Mouse (Mus musculus) CH12.LX (cell line): Measurements from ENCODE around the gene Gtdc1.

Source experiments
- BHLHE40 ChIP-seq: IDR thresholded peaks from 2 replicates; pipeline ENCODE4 v1.6.1; 2011; ENCODE audit warnings: mild to moderate bottlenecking, low read depth, low read length, improper control_type of control experiment
- CHD1 ChIP-seq: IDR thresholded peaks from 2 replicates; pipeline ENCODE4 v1.6.1; 2012; ENCODE audit warnings: low read depth, low read length, improper control_type of control experiment, inconsistent platforms
- CTCF ChIP-seq, 2 experiments: IDR thresholded peaks in 1 of 2; conservative IDR thresholded peaks in 1 of 2; 2 replicates each; pipeline ENCODE4 v1.5.1; 2011 to 2012; ENCODE audit warnings: low read depth in 2 of 2, low read length in 2 of 2, improper control_type of control experiment in 1 of 2, inconsistent platforms in 1 of 2, mild to moderate bottlenecking in 1 of 2, moderate library complexity in 1 of 2
- EP300 ChIP-seq: IDR thresholded peaks from 2 replicates; pipeline ENCODE4 v1.6.1; 2011; ENCODE audit warnings: low read length, improper control_type of control experiment
- HCFC1 ChIP-seq: IDR thresholded peaks from 2 replicates; pipeline ENCODE4 v1.6.1; 2012; ENCODE audit warnings: low read depth, mild to moderate bottlenecking, inconsistent platforms, low read length, improper control_type of control experiment
- KAT2A ChIP-seq: IDR thresholded peaks from 2 replicates; pipeline ENCODE4 v1.6.1; 2012; ENCODE audit warnings: low read length, improper control_type of control experiment, inconsistent platforms; ENCODE audit not compliant: insufficient replicate concordance
- MAFK ChIP-seq: IDR thresholded peaks from 2 replicates; pipeline ENCODE4 v1.6.1; 2011; ENCODE audit warnings: low read length, improper control_type of control experiment; ENCODE audit not compliant: insufficient replicate concordance
- POLR2A ChIP-seq: IDR thresholded peaks from 2 replicates; pipeline ENCODE4 v1.6.1; 2011; ENCODE audit warnings: low read depth, mild to moderate bottlenecking, improper control_type of control experiment, low read length
- SIN3A ChIP-seq: IDR thresholded peaks from 2 replicates; pipeline ENCODE4 v1.6.1; 2012; ENCODE audit warnings: low read length, improper control_type of control experiment, inconsistent platforms
- USF1 ChIP-seq: IDR thresholded peaks from 2 replicates; pipeline ENCODE4 v1.6.1; 2014; ENCODE audit warnings: low read depth, mild to moderate bottlenecking, inconsistent platforms, low read length, improper control_type of control experiment
- ZC3H11A ChIP-seq: IDR thresholded peaks from 2 replicates; pipeline ENCODE4 v1.6.1; 2012; ENCODE audit warnings: low read depth, mild to moderate bottlenecking, inconsistent platforms, low read length, improper control_type of control experiment

GRCm38 (mm10) chr2:44955506-44955905, 28.0 kb upstream of the Gtdc1 start:
- no peak for TF ChIP-seq MAFK
- no peak for TF ChIP-seq EP300
- no peak for TF ChIP-seq CTCF (conservative IDR thresholded peaks at IDR 0.05 in 1 of 2, IDR thresholded peaks at IDR 0.05 in 1 of 2; ENCODE audit: low read depth in 2 of 2, low read length in 2 of 2)
- no peak for TF ChIP-seq ZC3H11A
- TF ChIP-seq CHD1, result no peak; the same call in 1 of the 2 replicates
- no peak for TF ChIP-seq KAT2A
- TF ChIP-seq SIN3A, result no peak
- TF ChIP-seq POLR2A, result no peak
- no peak for TF ChIP-seq BHLHE40
- TF ChIP-seq USF1, result no peak
- no peak for TF ChIP-seq HCFC1
